Mouse (Mus musculus) G1E (cell line): Measurements from ENCODE around the gene Kndc1.

Experiments
- CTCF ChIP-seq: IDR thresholded peaks from 2 replicates; pipeline ENCODE4 v1.5.1; 2012; ENCODE audit warnings: low read depth, low read length, inconsistent platforms, mixed read lengths
- GATA1 ChIP-seq: IDR thresholded peaks from 2 replicates; pipeline ENCODE4 v1.6.1; 2012; ENCODE audit warnings: borderline replicate concordance, low read length, inconsistent platforms, mixed read lengths
- GATA2 ChIP-seq: IDR thresholded peaks from 2 replicates; pipeline ENCODE4 v1.6.1; 2012; ENCODE audit warnings: low read depth, low read length, inconsistent platforms, borderline replicate concordance
- POLR2AphosphoS5 ChIP-seq: IDR thresholded peaks from 2 replicates; pipeline ENCODE4 v1.6.1; 2012; ENCODE audit warnings: low read depth, low read length, inconsistent platforms; ENCODE audit not compliant: insufficient replicate concordance
- TAL1 ChIP-seq: conservative IDR thresholded peaks from 2 replicates; pipeline ENCODE4 v1.6.1; 2012; ENCODE audit warnings: low read depth, low read length, inconsistent platforms, mixed read lengths

DNA sequence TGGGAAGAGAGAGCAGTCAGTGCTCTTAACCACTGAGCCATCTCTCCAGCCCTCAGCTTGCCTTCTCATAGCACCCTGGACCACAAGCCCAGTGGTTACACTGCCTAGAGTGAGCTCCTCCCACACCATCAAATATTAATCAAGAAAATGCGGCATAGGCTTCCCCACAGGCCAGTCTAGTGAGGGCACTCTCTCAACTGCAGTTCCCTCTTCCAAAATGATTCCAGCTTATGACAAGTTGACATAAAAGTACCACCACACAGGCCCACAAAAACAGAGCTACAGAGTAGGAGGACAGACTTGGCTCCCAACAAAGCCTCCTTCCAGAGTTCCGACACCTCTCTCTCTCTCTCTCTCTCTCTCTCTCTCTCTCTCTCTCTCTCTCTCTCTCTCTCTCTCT lies 31.4 kb upstream of the Kndc1 start:
- no peak for TF ChIP-seq CTCF
- no peak for TF ChIP-seq GATA1
- no peak for TF ChIP-seq TAL1
- no peak for TF ChIP-seq GATA2
- no peak for TF ChIP-seq POLR2AphosphoS5
